Mouse (Mus musculus): ENCODE results near the gene Mthfs. TPM values are rescaled to one million over a fixed set of nuclear protein-coding genes. Genes with fewer than 3 reads are reported as not detected.

Mthfs gene
- polyA plus RNA-seq, 1 experiment from 2014 or later, result 23.4 TPM

- no peak for TF ChIP-seq CTCF (IDR thresholded peaks at IDR 0.05; ENCODE audit: low read depth)
- WGBS, result 80% methylated on average over 2 of the region's 2 CpGs
- no peak overlapping the region for H3K4me2 ChIP-seq
- no peaks in the 10 kb centered on the region for H3K4me1 ChIP-seq (ENCODE audit: insufficient read depth)
- no peaks in the 10 kb centered on the region for H3K27me3 ChIP-seq (ENCODE audit: insufficient read depth, low read length)
- no peaks in the 10 kb centered on the region for H3K9me3 ChIP-seq (ENCODE audit: low read depth, low read length)
- DNase-seq, result no peak
- no peak for ATAC-seq (ENCODE audit: insufficient read depth)
- H3K9ac ChIP-seq, result no peak overlapping the region
- H3K36me3 ChIP-seq (ENCODE audit: insufficient read depth), result no peaks in the 10 kb centered on the region
- H3K4me3 ChIP-seq (ENCODE audit: low read depth, low read length), result no peak overlapping the region
- H3K27ac ChIP-seq (ENCODE audit: low read depth), result no peak overlapping the region
Measured at GRCm38 (mm10) chr9:89282374-89283068, 72.0 kb downstream of the Mthfs start.

- Histone ChIP-seq H3K4me2 (no peak overlapping the region), H3K9me3 (ENCODE audit: low read depth, low read length) (no peaks in the 10 kb centered on the region), H3K4me1 (ENCODE audit: insufficient read depth) (no peaks in the 10 kb centered on the region), H3K27me3 (ENCODE audit: insufficient read depth, low read length) (no peaks in the 10 kb centered on the region), H3K4me3 (ENCODE audit: low read depth, low read length) (no peak overlapping the region), H3K27ac (ENCODE audit: low read depth) (no peak overlapping the region), H3K36me3 (ENCODE audit: insufficient read depth) (no peaks in the 10 kb centered on the region), H3K9ac (no peak overlapping the region)
- TF ChIP-seq CTCF (IDR thresholded peaks at IDR 0.05; ENCODE audit: low read depth), result no peak
- DNase-seq (no peak), ATAC-seq (ENCODE audit: insufficient read depth) (no peak)
- WGBS, result 69% methylated on average over 2 of the region's 2 CpGs
Measured at GRCm38 (mm10) chr9:89288037-89288436, 77.6 kb downstream of the Mthfs start.

- no peak for ATAC-seq (ENCODE audit: insufficient read depth)
- no peak for TF ChIP-seq CTCF (IDR thresholded peaks at IDR 0.05; ENCODE audit: low read depth)
- no peak for DNase-seq
- Histone ChIP-seq H3K4me3 (ENCODE audit: low read depth, low read length) (no peak overlapping the region), H3K36me3 (ENCODE audit: insufficient read depth) (no peaks in the 10 kb centered on the region), H3K4me1 (ENCODE audit: insufficient read depth) (no peaks in the 10 kb centered on the region), H3K9ac (no peak overlapping the region), H3K27me3 (ENCODE audit: insufficient read depth, low read length) (no peaks in the 10 kb centered on the region), H3K9me3 (ENCODE audit: low read depth, low read length) (no peaks in the 10 kb centered on the region), H3K4me2 (no peak overlapping the region), H3K27ac (ENCODE audit: low read depth) (no peak overlapping the region)
- 84% methylated on average over 3 of the region's 3 CpGs for WGBS
Measured at GRCm38 (mm10) chr9:89293364-89293763, 82.9 kb downstream of the Mthfs start.

- H3K4me1 ChIP-seq (ENCODE audit: insufficient read depth), result no peaks in the 10 kb centered on the region
- WGBS, result 56% methylated on average over 3 of the region's 3 CpGs
Measured at GRCm38 (mm10) chr9:89294121-89294520, 83.6 kb downstream of the Mthfs start.

GRCm38 (mm10) chr9:89305637-89306036 lies 95.2 kb downstream of the Mthfs start:
- no peaks in the 10 kb centered on the region for H3K4me1 ChIP-seq (ENCODE audit: insufficient read depth)
- no peak for DNase-seq
- H3K27me3 ChIP-seq (ENCODE audit: insufficient read depth, low read length), result no peaks in the 10 kb centered on the region
- no peak overlapping the region for H3K4me3 ChIP-seq (ENCODE audit: low read depth, low read length)
- H3K4me2 ChIP-seq, result no peak overlapping the region
- no peak overlapping the region for H3K27ac ChIP-seq (ENCODE audit: low read depth)
- H3K9ac ChIP-seq, result no peak overlapping the region
- no peaks in the 10 kb centered on the region for H3K9me3 ChIP-seq (ENCODE audit: low read depth, low read length)
- 79% methylated on average over 2 of the region's 2 CpGs for WGBS
- H3K36me3 ChIP-seq (ENCODE audit: insufficient read depth), result no peaks in the 10 kb centered on the region
- ATAC-seq (ENCODE audit: insufficient read depth), result no peak
- TF ChIP-seq CTCF (IDR thresholded peaks at IDR 0.05; ENCODE audit: low read depth), result no peak

More at GRCm38 (mm10) chr9:89294121-89294520, 83.6 kb downstream of the Mthfs start:
- H3K27me3 ChIP-seq (ENCODE audit: insufficient read depth, low read length), result no peaks in the 10 kb centered on the region
- no peak for TF ChIP-seq CTCF (IDR thresholded peaks at IDR 0.05; ENCODE audit: low read depth)
- no peak overlapping the region for H3K9ac ChIP-seq
- H3K4me2 ChIP-seq, result no peak overlapping the region
- no peak overlapping the region for H3K4me3 ChIP-seq (ENCODE audit: low read depth, low read length)
- no peak overlapping the region for H3K27ac ChIP-seq (ENCODE audit: low read depth)
- no peak for DNase-seq
- no peaks in the 10 kb centered on the region for H3K36me3 ChIP-seq (ENCODE audit: insufficient read depth)
- H3K9me3 ChIP-seq (ENCODE audit: low read depth, low read length), result no peaks in the 10 kb centered on the region
- ATAC-seq (ENCODE audit: insufficient read depth), result no peak

- Histone ChIP-seq H3K27me3 (ENCODE audit: insufficient read depth, low read length) (no peaks in the 10 kb centered on the region), H3K36me3 (ENCODE audit: insufficient read depth) (no peaks in the 10 kb centered on the region), H3K9me3 (ENCODE audit: low read depth, low read length) (no peaks in the 10 kb centered on the region), H3K9ac (no peak overlapping the region), H3K4me1 (ENCODE audit: insufficient read depth) (no peaks in the 10 kb centered on the region), H3K4me3 (ENCODE audit: low read depth, low read length) (no peak overlapping the region), H3K4me2 (no peak overlapping the region), H3K27ac (ENCODE audit: low read depth) (no peak overlapping the region)
- DNase-seq, result no peak
- TF ChIP-seq CTCF (IDR thresholded peaks at IDR 0.05; ENCODE audit: low read depth), result no peak
- ATAC-seq (ENCODE audit: insufficient read depth), result no peak
- WGBS, result 78% methylated on average over 7 of the region's 7 CpGs
Measured at GRCm38 (mm10) chr9:89308357-89309194, 98.1 kb downstream of the Mthfs start.

- 72% methylated on average over 2 of the region's 2 CpGs for WGBS
- ATAC-seq (ENCODE audit: insufficient read depth), result no peak
- no peak overlapping the region for H3K27ac ChIP-seq (ENCODE audit: low read depth)
- H3K36me3 ChIP-seq (ENCODE audit: insufficient read depth), result no peaks in the 10 kb centered on the region
- no peak overlapping the region for H3K4me3 ChIP-seq (ENCODE audit: low read depth, low read length)
- no peak overlapping the region for H3K9ac ChIP-seq
- DNase-seq, result no peak
- no peak overlapping the region for H3K4me2 ChIP-seq
- H3K4me1 ChIP-seq (ENCODE audit: insufficient read depth), result no peaks in the 10 kb centered on the region
- H3K27me3 ChIP-seq (ENCODE audit: insufficient read depth, low read length), result no peaks in the 10 kb centered on the region
- no peaks in the 10 kb centered on the region for H3K9me3 ChIP-seq (ENCODE audit: low read depth, low read length)
- TF ChIP-seq CTCF (IDR thresholded peaks at IDR 0.05; ENCODE audit: low read depth), result no peak
Measured at GRCm38 (mm10) chr9:89309195-89309535, 98.7 kb downstream of the Mthfs start.

All from lung, embryonic 14.5 days (tissue).